Mouse (Mus musculus): ENCODE data around the gene Hoga1.

The Hoga1 gene

DNA sequence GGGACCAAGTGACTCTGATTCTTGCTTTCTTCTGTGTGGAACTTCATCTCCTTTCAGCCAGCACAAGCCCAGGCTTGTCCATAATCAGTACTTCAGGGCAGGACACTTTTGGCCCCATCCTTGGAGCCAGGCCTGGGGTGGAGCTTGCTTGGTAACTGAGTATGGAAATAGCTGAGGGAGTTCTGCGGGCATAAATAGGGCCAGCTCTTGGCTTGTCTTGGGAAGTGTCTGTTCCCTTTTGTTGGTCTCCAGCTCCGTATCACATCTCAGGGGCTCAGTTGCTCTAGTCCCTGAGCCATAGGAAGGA is 22.9 kb upstream of the Hoga1 start:
- peak in 1 of 2 experiments; percentile 36 for DNase-seq

DNA sequence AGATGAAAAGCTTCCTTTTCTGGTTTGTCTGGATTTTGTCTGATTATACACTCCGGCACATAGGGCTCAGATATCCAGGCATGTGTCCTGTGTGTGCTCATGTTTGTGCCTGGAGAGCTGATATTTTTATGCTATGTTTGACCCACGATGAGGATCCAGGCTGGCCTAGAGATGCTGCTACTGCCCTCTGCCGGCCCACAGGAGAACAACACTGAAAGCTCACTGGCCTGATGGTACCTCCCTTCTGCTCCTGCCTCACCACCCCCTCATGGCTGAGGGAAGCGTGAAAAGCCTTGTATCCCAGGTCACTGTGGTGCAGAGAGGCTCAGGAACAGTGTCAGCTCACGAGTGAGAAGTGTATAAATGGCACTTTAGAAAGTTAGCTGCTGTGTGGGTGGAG is 19.3 kb upstream of the Hoga1 start:
- peak; percentile 85 to 90 for DNase-seq

DNA sequence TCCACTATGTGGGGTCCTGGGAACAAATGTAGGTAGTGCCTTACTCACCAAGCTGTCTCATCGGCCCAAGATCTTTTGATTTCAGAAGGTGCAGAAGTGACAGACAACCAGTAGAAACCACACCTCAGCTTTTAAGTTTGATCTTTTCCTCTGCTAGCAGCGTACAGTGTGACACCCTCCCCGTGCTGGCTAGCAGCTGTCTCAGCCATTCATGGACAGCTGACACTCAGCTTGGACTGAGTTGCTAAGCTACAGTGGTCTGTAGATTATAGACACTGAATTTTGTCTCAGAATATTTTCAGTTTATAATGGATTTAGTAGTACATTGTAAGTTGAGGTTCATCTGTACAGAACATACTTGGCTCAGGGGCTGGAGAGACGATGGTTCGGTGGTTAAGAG is 14.3 kb upstream of the Hoga1 start:
- peak in 1 of 2 experiments; percentile 31 for DNase-seq

DNA sequence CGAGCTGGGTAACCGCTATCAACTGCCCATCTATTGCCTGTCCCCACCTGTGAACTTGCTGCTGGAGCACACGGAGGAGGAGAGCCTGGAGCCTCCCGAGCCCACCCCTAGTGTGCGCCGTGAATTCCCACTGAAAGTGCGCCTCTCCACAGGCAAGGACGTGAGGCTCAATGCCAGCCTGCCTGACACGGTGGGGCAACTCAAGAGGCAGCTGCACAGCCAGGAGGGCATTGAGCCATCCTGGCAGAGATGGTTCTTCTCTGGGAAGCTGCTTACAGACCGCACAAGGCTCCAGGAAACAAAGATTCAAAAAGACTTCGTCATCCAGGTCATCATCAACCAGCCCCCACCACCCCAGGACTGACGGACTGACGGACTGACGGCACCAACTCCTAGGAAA is 11.8 kb upstream of the Hoga1 start:
- DNase-seq, result peak in 1 of 2 experiments; percentile 32

DNA sequence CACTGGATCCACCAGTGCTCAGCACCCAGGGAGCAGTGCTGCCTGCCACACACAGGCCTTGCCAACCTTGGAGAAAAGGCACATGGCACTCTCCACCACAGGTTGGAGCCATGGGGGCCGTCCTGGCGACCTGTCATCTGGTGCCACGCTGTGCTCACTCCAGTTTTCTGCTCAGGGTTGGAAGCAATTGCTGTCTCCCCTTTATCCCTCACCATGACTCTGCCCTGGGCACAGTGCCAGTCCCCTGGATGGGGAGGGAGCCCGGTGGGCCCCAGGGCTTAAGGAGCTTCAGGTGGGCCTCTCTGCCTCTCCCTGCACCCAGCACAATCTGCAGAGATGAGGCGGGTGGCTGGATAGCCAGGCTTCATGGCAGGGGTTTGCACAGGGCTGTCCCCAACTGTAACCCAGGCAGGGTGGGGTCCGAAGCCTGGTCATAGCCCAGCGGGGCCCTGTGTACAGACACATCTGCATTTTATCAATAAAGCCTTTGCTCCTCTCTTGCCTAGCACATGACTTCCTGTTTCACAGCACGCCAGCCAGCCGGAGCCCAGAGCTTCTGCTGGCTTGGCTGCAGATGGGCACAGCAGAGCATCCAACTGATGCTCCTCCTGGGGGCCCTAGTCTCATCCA is 11.1 kb upstream of the Hoga1 start:
- peak in 1 of 2 experiments; percentile 35 for DNase-seq

DNA sequence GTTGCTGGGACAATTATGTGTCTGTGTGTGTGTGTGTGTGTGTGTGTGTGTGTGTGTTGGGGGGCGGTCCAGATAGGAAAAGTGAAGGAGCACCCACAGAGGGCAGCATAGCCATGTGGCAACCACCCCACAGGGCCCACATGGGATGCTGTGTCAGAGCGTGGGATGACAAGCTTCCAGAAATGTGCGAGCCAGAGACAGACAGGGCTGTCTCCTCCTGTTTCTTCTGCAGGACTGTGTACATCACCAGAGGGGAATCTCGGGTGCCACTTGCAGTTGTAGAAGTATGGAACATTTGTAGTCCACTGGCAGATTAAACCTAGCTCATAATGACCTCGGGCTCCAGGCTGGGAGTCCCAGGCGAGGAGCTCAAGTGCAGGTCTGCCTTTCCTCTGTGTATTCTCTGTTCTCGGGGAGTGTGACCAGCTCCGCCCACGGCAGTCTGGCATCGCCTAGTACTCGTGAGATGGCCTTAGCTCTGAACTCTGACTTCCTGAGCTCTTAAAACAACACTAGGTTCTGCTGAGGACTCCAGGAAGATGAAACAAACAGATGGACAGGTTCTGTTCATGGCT is 10.4 kb upstream of the Hoga1 start:
- no peak for DNase-seq

DNA sequence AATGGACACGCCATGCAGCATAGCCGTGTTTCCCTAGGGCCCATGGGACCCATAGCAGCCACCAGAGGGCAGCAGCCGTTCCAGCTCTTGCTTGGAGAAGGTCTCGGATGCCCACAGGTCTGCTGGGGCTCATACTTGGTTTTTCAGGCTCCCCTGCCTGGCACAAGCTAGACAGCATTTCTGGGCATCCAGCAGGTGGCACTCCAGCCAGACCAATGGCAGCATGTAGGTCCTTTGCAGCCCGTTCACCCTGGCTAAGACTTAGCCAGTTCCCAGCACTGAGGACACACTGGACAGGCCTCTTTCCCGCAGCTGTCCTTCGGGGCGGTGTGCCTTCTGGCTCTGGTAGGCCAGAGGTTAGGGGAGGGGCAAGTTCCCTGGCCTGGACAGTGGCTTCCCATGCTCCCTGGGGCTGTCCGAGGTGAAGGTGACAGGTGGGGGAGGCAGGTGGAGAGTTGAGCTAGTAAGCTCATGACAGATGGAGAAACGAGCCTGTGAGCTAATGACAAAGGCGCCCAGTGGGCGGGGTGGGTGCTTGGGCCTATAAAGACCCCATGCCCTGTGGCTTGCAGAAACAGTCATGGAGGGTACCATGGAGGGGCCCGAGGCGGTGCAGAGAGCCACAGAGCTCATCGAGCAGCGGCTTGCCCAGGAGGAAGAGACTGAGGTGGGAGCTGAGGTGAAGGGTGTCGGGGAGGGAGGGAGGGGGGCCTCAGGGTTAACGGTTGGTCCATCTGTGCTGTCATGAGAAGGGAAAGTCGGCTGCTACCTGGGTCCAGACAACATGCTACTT is 9.8 kb upstream of the Hoga1 start, which contains the start of gene Ankrd2:
TSS of gene Ankrd2 (plus strand) at position 545 of the 793 bp plus-strand sequence.
- DNase-seq, result peak; percentile 93 to 96

DNA sequence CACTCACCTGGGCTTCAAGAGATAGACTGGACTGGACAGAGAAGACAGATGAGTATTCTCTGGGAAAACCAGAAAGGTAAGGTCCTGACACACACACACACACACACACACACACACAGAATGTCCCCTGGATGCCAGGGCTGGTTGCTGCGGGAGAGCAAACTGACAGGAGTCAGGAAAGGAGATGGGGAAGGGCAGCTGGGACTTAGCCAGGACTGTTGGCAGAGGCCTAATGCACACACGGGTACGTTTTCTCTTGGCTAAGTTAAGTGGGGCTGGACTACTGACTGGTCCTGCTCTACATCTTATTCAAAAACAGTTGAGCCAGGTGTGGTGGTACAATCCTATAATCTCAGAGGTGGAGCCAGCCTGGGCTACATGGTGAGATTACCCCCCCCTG is 9.1 kb upstream of the Hoga1 start:
- DNase-seq, result peak in 1 of 2 experiments; percentile 31

DNA sequence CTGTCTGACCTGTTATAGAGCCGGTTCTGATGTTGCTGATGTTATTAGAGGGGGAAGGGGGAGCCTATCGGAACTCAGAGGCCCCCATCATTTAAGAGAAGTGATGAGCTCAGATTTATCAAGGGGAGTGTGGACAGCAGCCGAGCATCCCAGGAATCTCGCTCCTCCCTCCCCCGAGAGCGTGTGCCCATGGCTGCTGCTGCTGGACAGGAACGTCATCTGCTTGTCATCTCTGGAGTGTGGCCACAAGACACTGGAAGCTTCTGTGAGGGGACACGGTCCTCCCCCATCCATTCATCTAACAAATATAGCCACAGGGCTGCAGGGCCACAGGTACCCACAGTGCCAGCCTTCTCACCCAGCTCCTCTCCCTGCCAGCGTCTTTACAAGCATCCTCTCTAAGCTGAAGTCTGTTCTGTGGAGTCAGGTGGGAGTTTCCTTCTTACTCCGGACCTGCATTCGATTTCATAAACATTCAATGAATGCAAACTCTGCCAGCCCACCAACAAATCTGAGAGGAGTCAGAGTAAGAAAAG is 8.2 kb upstream of the Hoga1 start:
- DNase-seq, result peak in 1 of 2 experiments; percentile 33

DNA sequence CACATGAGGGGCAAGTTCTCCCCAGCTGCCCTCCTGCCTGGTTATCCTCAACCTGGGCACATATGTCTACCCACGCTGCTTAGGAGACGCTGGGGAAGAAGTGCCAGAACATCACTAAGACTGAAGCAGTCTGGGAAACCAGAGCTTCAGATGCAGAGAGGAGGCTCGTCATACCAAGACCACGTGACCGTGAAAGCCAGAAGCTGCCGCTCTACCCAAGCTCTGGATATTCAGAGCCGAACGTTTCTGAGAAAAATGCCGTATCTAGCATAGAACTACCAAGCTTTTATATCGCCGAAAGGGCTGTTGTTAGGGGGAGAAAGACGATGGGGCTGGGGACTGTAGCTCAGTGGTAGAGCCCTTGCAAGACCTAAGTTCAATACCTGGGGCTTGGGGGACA is 7.1 kb upstream of the Hoga1 start:
- DNase-seq, result no peak

DNA sequence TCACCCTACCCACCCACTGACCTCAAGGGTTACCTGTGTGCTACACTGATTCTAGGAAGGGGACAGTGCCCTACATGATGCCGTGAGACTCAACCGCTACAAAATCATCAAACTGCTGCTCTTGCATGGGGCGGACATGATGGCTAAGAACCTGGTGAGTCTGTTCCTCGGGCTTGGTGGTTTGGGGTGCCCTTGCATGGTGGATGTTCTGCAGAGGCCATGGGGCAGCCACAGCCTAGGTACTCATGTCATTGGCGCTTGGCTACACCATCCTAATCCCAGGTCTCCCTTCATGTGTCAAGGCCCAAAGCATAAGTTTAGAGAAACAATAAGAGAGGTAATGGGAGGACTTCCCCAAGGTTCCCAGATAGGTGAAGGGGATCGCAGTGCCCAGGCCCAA is 1.4 kb upstream of the Hoga1 start:
- DNase-seq, result peak in 1 of 2 experiments; percentile 31

DNA sequence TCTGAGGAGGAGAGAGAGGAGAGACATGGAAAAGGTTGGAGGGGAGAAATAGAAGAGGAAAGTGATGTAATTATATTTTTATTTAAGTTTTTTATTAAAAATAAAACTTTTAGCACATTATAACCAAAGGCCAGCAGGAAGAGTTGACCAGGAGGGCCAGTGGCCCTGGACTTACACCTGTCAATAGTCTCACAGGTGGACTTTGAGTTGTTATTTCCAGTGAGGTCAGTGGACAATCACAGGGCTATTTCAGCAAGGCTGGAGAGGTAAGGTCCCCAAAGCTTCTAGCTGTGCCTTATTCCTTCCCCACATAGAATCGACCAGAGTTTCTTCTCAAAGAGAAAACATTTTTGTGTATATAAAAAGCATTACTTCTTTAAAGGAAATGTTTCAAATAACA is 4.8 kb downstream of the Hoga1 start:
- DNase-seq, result peak in 1 of 2 experiments; percentile 47

DNA sequence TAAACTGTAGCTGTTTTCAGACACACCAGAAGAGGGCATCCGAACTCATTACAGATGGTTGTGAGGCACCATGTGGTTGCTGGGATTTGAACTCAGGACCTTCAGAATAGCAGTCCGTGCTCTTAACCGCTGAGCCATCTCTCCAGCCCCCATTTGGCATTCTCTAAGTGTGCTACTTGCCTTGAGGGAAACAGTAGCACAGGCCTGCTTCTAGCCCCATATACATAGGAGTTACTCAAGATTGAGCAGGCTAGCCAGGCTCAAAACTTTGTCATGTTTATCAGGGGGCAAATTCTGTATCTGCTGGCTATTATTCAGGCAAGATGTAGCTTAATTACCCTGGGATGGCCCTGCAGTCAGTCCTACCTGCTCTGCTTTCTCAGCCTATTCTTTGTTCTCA is 5.9 kb downstream of the Hoga1 start:
- no peak for DNase-seq

DNA sequence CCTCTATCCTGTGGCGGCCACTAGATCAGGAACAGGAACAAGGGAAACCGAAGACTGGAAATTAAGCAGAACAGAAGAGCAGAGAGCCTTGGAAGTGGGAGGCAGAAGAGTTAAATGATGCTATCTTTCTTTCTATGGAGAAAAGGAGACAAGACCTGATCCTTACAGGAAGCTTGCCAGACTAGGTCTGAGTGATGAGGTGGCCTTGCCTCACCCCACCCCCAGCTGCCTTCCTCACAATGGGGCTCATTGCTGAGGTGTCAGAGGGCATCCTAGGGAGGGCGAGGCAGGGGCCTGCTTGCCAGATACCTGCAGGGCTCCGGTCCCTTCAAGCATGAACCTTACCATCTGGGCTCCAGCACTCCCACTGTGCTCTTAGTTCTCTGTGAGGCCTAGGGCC is 6.5 kb downstream of the Hoga1 start, which contains the start of gene 4933411K16Rik:
TSS of gene 4933411K16Rik (plus strand) at position 301 of the 400 bp plus-strand sequence.
- DNase-seq, result peak in 1 of 2 experiments; percentile 41

DNA sequence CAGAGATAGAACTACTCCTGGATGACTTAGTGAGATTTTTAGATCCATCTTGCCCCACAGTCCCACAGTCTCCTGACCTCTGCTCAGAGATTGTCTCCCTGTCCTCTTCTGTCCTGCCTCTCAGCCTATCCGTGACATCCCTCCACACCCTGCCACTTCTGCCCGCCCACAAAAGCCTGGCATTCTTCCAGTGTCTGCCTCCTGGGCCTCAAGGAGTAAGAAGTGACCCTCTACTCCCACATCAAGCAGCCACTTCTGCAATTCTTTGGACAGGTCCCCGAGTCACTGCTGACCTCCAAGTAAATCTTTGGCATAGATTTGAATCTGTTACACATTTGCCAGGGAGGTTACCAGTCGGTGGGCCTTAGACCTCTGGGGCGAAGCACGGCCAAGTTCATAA is 8.8 kb downstream of the Hoga1 start:
- peak; percentile 90 to 95 for DNase-seq

DNA sequence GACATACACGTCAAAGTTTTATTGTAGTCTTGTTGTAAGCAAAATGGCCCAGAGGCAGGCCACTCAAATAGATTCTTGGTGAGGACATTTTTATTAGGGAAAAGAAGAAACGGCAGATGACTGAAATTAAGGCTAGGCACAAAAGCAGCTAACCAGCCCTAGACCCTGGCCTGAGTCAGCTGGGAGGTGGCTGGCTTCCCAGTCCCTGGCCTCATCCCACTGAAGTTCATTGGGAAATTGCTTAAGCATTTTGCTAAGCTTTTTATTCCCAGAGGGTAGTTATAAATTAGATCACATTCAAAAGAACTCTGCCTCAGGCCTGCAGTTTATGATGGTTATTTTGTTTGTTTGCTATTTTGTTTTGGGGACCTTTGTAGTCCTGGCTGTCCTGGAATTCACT is 10.5 kb downstream of the Hoga1 start:
- peak in 1 of 2 experiments; percentile 59 for DNase-seq

DNA sequence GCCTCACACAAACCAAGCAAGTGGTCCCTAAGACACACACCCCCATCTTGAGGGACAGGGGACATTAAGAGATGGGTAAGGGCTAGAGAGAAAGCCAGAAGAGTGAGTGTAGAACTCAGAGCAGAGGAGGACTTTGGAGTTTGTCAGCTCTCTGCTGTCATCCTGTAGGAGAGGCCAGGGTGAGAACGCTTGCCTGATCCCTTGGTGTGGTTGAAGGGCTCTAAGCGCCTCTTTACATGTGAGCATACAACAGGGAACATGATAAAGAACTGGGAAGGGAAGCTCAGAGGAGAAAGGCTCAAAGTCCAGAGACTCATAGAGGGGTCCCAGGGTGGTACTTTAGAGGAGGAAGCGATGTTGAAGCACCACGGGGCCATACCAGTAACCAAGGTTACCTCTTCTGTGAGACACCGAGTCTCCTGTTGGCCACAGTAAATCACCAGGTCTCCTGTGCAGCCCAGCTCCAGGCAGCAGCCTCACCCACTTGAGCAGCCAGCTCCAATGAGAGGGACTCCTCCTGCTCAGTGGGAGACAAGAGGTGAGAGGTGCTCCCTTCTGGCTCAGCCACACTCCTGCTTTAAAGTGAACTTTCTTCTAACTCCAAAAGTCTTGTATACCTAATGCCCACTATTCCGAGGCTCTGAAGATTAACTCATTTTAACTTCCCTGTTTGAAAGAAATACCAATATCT is 11.5 kb downstream of the Hoga1 start:
- peak in 1 of 2 experiments; percentile 79 for DNase-seq

DNA sequence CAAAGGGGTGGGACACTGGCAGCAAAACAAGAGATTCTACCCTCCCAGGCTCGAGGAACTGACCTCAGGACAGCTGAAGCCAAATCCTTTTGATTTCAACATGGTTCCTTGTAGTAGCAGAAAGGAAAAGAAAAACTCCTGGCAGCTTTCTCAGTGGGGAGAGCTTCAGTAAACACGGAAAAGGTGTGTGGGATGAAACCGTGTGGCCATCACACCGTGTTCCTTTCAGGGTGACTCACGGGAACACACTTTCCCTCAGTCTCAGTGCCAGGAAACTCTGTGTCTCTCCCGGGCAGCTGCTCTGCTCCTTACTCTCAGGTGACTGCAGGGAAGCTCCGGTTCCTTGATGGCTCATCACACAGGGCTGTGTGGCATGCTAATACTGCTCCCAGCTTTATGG is 13.0 kb downstream of the Hoga1 start:
- peak in 1 of 2 experiments; percentile 56 for DNase-seq

DNA sequence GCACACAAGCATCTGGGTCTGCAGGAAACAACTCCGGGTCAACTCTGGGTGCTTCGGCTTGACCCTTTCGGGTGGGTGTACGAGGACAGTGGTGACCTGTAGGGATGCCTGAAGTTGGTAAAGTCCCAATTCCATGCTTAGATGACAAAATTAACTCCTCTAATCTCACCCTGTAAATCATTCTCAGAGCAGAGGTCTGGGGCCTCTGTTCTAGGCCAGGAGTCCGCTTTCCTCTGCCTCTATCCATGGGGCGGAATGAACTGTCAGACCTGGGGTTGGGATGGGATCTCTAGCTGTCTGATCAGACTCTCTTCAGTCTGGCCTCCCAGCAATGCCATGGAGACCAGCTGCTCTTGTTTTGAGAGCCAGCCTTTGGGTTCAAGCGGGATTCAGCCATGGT is 16.0 kb downstream of the Hoga1 start:
- DNase-seq, result peak; percentile 58 to 86

DNA sequence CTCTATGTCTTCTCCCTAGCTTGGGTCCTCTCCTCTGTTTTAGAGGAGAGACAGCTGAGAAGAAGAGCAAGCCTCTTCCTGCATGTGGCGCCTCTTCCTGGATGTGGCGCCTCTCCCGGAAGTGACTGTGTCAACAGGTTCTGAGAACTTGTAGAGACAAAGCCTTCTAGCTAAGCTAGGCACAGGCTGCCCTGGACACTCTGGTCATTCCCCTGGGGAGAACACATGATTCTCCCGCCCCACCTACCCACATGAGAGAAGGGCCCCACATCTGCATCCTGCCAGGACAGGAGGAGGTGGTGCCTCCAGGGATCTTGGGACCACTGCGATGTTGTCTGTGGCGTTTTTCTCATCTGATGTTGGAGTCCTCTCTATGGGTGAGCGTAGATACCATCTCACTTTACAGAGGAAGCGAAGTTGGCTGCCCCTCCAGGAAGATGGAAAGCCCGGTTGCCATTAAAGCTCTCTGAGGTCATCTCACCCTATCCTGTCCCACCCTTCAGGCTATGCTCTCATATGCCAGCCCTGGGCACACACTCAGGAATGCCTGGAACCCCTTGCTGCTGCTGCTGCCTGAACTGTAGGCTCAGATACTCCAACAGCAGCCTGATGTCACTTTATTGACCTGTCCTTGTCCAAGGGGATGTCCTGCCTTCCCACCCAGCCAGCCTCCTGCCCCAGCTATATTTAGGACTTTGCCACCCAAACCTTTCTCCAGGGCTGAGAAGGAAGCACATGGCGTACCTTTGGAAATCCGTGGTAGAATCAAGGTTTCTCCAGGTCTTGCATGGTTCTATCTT is 23.2 kb downstream of the Hoga1 start:
- peak in 1 of 2 experiments; percentile 33 for DNase-seq

DNA sequence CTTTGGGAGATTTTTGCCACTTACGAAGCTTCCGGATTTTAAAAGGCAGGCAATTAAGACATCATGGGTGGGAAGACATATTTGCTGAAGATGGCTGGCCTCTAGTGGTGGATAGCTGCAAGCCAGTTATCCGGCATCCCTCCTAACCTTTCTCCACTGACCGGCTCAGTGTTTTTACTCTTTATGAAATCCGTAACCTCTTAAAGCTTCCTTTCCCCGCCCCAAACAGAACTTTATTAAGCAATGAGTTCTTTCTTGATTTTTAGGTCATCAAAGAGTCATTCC is 23.8 kb downstream of the Hoga1 start:
- peak in 1 of 2 experiments; percentile 56 for DNase-seq

DNA sequence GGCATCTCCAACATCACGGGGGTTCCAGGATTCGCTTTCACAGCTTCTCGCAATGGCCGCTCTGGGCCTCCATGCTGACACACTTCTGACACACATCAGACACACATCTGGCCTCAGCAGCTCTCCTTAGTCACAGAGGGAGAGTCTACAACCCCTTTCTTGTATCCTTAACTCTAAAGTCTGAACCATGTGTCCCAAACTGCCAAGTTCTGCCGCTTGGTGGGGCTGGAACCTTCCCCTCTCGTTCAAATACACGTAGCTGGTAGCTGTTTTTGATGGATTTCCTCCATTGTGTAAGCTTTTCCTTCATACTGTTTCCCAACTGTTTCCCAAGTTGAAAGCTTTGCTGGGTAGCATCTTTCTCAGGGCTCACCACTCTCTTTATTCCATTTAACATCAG is 25.8 kb downstream of the Hoga1 start:
- no peak for DNase-seq
